13 mouse cellular contexts compared by ENCODE assay signal in the genomic region with DNA sequence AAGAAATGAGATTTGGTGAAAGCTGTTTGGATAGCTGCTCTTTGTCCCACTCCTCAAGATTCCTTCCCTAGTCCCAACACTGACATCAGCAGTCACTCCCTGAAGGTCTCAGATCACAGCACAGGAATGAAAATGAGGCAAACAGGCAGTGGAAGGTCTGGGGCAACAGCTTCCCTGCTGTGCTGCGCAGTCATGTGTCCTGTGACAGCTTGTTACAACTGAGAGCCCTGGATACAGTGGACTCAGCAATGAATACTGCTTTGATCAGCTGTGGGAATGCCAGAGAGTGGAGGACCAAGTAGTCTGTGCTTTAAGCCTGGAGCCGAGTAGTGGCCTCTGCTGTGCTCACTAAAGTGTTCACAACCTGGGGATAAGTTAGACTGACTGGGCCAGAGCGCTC. TPM values are rescaled to one million over a fixed set of nuclear protein-coding genes. Genes with fewer than 3 reads are reported as not detected.
"Had no signal": no experiment of that assay in that cellular context is flagged by ENCODE, and none has a peak within 500 bp of the region (broad histone marks: within the 10 kb centered on the region; RNA-seq: fewer than 3 reads in every experiment).

No protein-coding gene starts in this region.

RNA-seq across cellular contexts. Expression of a gene that starts 42.0 kb away (rescaled TPM):
- total RNA-seq: gastrocnemius, adult 2 months; gastrocnemius, postnatal 10 days; gastrocnemius, postnatal 25 days; gastrocnemius, postnatal 4 days; granulocyte monocyte progenitor cell, adult 5-6 weeks; heart, adult 2 months; heart, postnatal 14 days; heart, postnatal 36 days; hematopoietic stem cell, adult 5-6 weeks; liver, adult 2 months had no signal
- polyA plus RNA-seq: heart, adult 2 months; hindbrain, embryonic 11.5 days; inflammation-experienced regulatory T-cells, adult 6 months; large intestine, adult 2 months; liver, adult 2 months had no signal
